Mouse (Mus musculus) CH12.LX (cell line): ENCODE measurements at regions not wholly inside any gene's neighbourhood (a gene's known extent, or its start where the extent isn't known, plus 50 kb on each side); places are given as distances from the start of the nearest gene placed in this dataset.

Experiments
- DNase-seq: peaks from one replicate; pipeline ENCODE4 v3.0.0-alpha.2; 2013; ENCODE audit errors: extremely low read depth
- H3K27ac ChIP-seq: 2 replicates; pipeline ENCODE4 v1.5.1; 2012; ENCODE audit warnings: low read depth, mild to moderate bottlenecking, control low read depth, moderate library complexity; ENCODE audit not compliant: insufficient read depth
- H3K27me3 ChIP-seq: replicated peaks from 2 replicates; pipeline ENCODE3; 2012; ENCODE audit warnings: inconsistent platforms
- H3K36me3 ChIP-seq, 2 experiments: replicated peaks in 1 of 2; 2 replicates each; pipeline versions ENCODE3 to v1.6.1; 2012; ENCODE audit warnings: inconsistent platforms in 1 of 2, low read length in 1 of 2, mild to moderate bottlenecking in 1 of 2, mixed read lengths in 1 of 2, moderate library complexity in 1 of 2; ENCODE audit not compliant: control insufficient read depth in 1 of 2, insufficient read depth in 1 of 2
- H3K4me1 ChIP-seq, 2 experiments: 2 replicates each; pipeline ENCODE4 v1.6.1; 2012; ENCODE audit warnings: inconsistent platforms in 1 of 2, moderate library complexity in 1 of 2; ENCODE audit not compliant: insufficient read depth in 2 of 2, control insufficient read depth in 1 of 2
- H3K4me2 ChIP-seq: 2 replicates; pipeline ENCODE4 v1.6.1; 2012; ENCODE audit warnings: low read depth, mild to moderate bottlenecking, control low read depth; ENCODE audit not compliant: poor library complexity, insufficient read depth, severe bottlenecking
- H3K4me3 ChIP-seq, 3 experiments: fragments of 150-350 bp in 1 of 3; sonication (generic) in 1 of 3; replicated peaks in 1 of 3; 2 replicates each; pipeline versions ENCODE3 to v1.5.1; 2011 to 2012; ENCODE audit warnings: low read depth in 2 of 3, low read length in 2 of 3, mild to moderate bottlenecking in 2 of 3, moderate library complexity in 2 of 3, control low read depth in 1 of 3, improper control_type of control experiment in 1 of 3, inconsistent platforms in 1 of 3, mixed read lengths in 1 of 3; ENCODE audit not compliant: poor library complexity in 1 of 3
- H3K79me2 ChIP-seq: replicated peaks from 2 replicates; pipeline ENCODE4 v1.6.1; 2012; ENCODE audit warnings: mild to moderate bottlenecking, moderate library complexity; ENCODE audit not compliant: control insufficient read depth, poor library complexity, insufficient read depth, severe bottlenecking; ENCODE audit errors: extremely low read depth
- H3K9ac ChIP-seq: 2 replicates; pipeline ENCODE4 v1.6.1; 2012; ENCODE audit warnings: low read depth, mild to moderate bottlenecking, control low read depth, moderate library complexity; ENCODE audit not compliant: insufficient read depth
- H3K9me3 ChIP-seq: replicated peaks from 2 replicates; pipeline ENCODE3; 2012; ENCODE audit warnings: low read length, inconsistent platforms, mixed read lengths
- BHLHE40 ChIP-seq: IDR thresholded peaks from 2 replicates; pipeline ENCODE4 v1.6.1; 2011; ENCODE audit warnings: mild to moderate bottlenecking, low read depth, low read length, improper control_type of control experiment
- CHD2 ChIP-seq: IDR thresholded peaks from 2 replicates; pipeline ENCODE4 v1.6.1; 2011; ENCODE audit warnings: low read length, improper control_type of control experiment
- CTCF ChIP-seq, 2 experiments: IDR thresholded peaks in 1 of 2; conservative IDR thresholded peaks in 1 of 2; 2 replicates each; pipeline ENCODE4 v1.5.1; 2011 to 2012; ENCODE audit warnings: low read depth in 2 of 2, low read length in 2 of 2, improper control_type of control experiment in 1 of 2, inconsistent platforms in 1 of 2, mild to moderate bottlenecking in 1 of 2, moderate library complexity in 1 of 2
- IRF4 ChIP-seq: IDR thresholded peaks from 2 replicates; pipeline ENCODE4 v1.6.1; 2014; ENCODE audit warnings: low read depth, mild to moderate bottlenecking, inconsistent platforms, low read length, improper control_type of control experiment
- MAFK ChIP-seq: IDR thresholded peaks from 2 replicates; pipeline ENCODE4 v1.6.1; 2011; ENCODE audit warnings: low read length, improper control_type of control experiment; ENCODE audit not compliant: insufficient replicate concordance
- MXI1 ChIP-seq: IDR thresholded peaks from 2 replicates; pipeline ENCODE4 v1.6.1; 2011; ENCODE audit warnings: mild to moderate bottlenecking, low read depth, low read length, improper control_type of control experiment
- NRF1 ChIP-seq: IDR thresholded peaks from 2 replicates; pipeline ENCODE4 v1.6.1; 2014; ENCODE audit warnings: low read depth, mild to moderate bottlenecking, inconsistent platforms, low read length, improper control_type of control experiment, moderate library complexity
- PAX5 ChIP-seq: IDR thresholded peaks from 2 replicates; pipeline ENCODE4 v1.6.1; 2012; ENCODE audit warnings: low read length, inconsistent platforms, mixed read lengths
- POLR2A ChIP-seq: IDR thresholded peaks from 2 replicates; pipeline ENCODE4 v1.6.1; 2011; ENCODE audit warnings: low read depth, mild to moderate bottlenecking, improper control_type of control experiment, low read length
- RAD21 ChIP-seq: IDR thresholded peaks from 2 replicates; pipeline ENCODE4 v1.6.1; 2011; ENCODE audit warnings: low read depth, mild to moderate bottlenecking, low read length, improper control_type of control experiment, moderate library complexity
- RCOR1 ChIP-seq: conservative IDR thresholded peaks from 2 replicates; pipeline ENCODE4 v1.6.1; 2012; ENCODE audit warnings: low read depth, mild to moderate bottlenecking, inconsistent platforms, low read length, improper control_type of control experiment
- SMC3 ChIP-seq: IDR thresholded peaks from 2 replicates; pipeline ENCODE4 v1.6.1; 2011; ENCODE audit warnings: low read depth, low read length, improper control_type of control experiment
- TBP ChIP-seq: conservative IDR thresholded peaks from 2 replicates; pipeline ENCODE4 v1.6.1; 2011; ENCODE audit warnings: low read depth, low read length, improper control_type of control experiment
- TCF12 ChIP-seq: IDR thresholded peaks from 2 replicates; pipeline ENCODE4 v1.6.1; 2014; ENCODE audit warnings: low read depth, mild to moderate bottlenecking, inconsistent platforms, low read length, improper control_type of control experiment
- USF1 ChIP-seq: IDR thresholded peaks from 2 replicates; pipeline ENCODE4 v1.6.1; 2014; ENCODE audit warnings: low read depth, mild to moderate bottlenecking, inconsistent platforms, low read length, improper control_type of control experiment
- ZKSCAN1 ChIP-seq: IDR thresholded peaks from 2 replicates; pipeline ENCODE4 v1.6.1; 2012; ENCODE audit warnings: low read depth, inconsistent platforms, low read length, improper control_type of control experiment, borderline replicate concordance
- ZMIZ1 ChIP-seq: IDR thresholded peaks from 2 replicates; pipeline ENCODE4 v1.6.1; 2012; ENCODE audit warnings: low read depth, mild to moderate bottlenecking, inconsistent platforms, low read length, improper control_type of control experiment
- dilution Hi-C: fragments of 300-500 bp; cut with MboI; formaldehyde crosslinking; loops from 2 replicates; pipeline ENCODE4 v1.14.3; 2020; ENCODE audit warnings: low sequenced_read_pairs; ENCODE audit not compliant: extremely low pct_unique_long_range_greater_than_20kb, extremely low pct_ligation_motif_present
- in situ Hi-C: fragments of 300-500 bp; cut with MboI; formaldehyde crosslinking; loops from 3 replicates; pipeline ENCODE4 v1.14.3; 2019; ENCODE audit warnings: low sequenced_read_pairs, low pct_ligation_motif_present, low pct_unique_long_range_greater_than_20kb, mixed read lengths

- dilution Hi-C loops, result no loop called here
- Histone ChIP-seq H3K9ac (no peak overlapping the region), H3K4me3 (no peak overlapping the region), H3K4me2 (no peak overlapping the region), H3K9me3 (no peaks in the 10 kb centered on the region), H3K79me2 (no peaks in the 10 kb centered on the region), H3K36me3 (no peaks in the 10 kb centered on the region), H3K27me3 (no peaks in the 10 kb centered on the region), H3K27ac (no peak overlapping the region), H3K4me1 (no peaks in the 10 kb centered on the region)
- TF ChIP-seq CTCF (conservative IDR thresholded peaks at IDR 0.05 in 1 of 2, IDR thresholded peaks at IDR 0.05 in 1 of 2; ENCODE audit: low read depth in 2 of 2, low read length in 2 of 2) (peak in 1 of 2 experiments; percentile 35; a peak in 2 of 4 replicates), NRF1 (no peak), RAD21 (peak; percentile 19)
- in situ Hi-C loops, result no loop called here
- peak; percentile 17 for DNase-seq
These were observed 62.2 kb downstream of the Gm17728 start for GRCm38 (mm10) chr17:9484098-9484497.

- H3K9me3 ChIP-seq, result no peaks in the 10 kb centered on the region
- no peak overlapping the region for H3K27ac ChIP-seq
- H3K4me1 ChIP-seq, result no peaks in the 10 kb centered on the region
- no peak overlapping the region for H3K9ac ChIP-seq
- DNase-seq, result no peak
- H3K4me2 ChIP-seq, result no peak overlapping the region
- H3K27me3 ChIP-seq, result no peaks in the 10 kb centered on the region
- H3K36me3 ChIP-seq, result no peaks in the 10 kb centered on the region
- H3K79me2 ChIP-seq, result no peaks in the 10 kb centered on the region
- H3K4me3 ChIP-seq, result no peak overlapping the region
- TF ChIP-seq BHLHE40, result no peak
- no peak for TF ChIP-seq SMC3
- no peak for TF ChIP-seq IRF4
- no peak for TF ChIP-seq TCF12
- no peak for TF ChIP-seq MXI1
- no peak for TF ChIP-seq ZMIZ1
- TF ChIP-seq POLR2A, result no peak
- no peak for TF ChIP-seq TBP
- no peak for TF ChIP-seq USF1
- in situ Hi-C loops, result no loop called here
- dilution Hi-C loops, result no loop called here
These were observed 62.7 kb downstream of the Gm17728 start for GRCm38 (mm10) chr17:9484566-9484965.

- no peak for DNase-seq
- Histone ChIP-seq H3K9ac (no peak overlapping the region), H3K4me3 (no peak overlapping the region), H3K36me3 (no peaks in the 10 kb centered on the region), H3K27me3 (no peaks in the 10 kb centered on the region), H3K27ac (no peak overlapping the region), H3K4me2 (no peak overlapping the region), H3K79me2 (no peaks in the 10 kb centered on the region), H3K9me3 (no peaks in the 10 kb centered on the region), H3K4me1 (no peaks in the 10 kb centered on the region)
- TF ChIP-seq MAFK (no peak), PAX5 (no peak), ZKSCAN1 (no peak), NRF1 (no peak), CHD2 (no peak), USF1 (no peak), MXI1 (no peak), RCOR1 (no peak)
- dilution Hi-C loops, result no loop called here
- in situ Hi-C loops, result no loop called here
These were observed 107.5 kb downstream of the Gm17728 start for GRCm38 (mm10) chr17:9529340-9529739.
